Mouse (Mus musculus): ENCODE data around the gene Tcf19.

GRCm38 (mm10) chr17:35503849-35504248 lies 12.8 kb downstream of the Tcf19 start:
- TF ChIP-seq CTCF (IDR thresholded peaks at IDR 0.05; ENCODE audit: low read depth) (no peak), EP300 (IDR thresholded peaks at IDR 0.05; ENCODE audit: low read depth) (no peak)

Data from liver, postnatal 0 days (tissue).